15 mouse cellular contexts compared by ENCODE assay signal in genomic region chr2:21188610-21189009, GRCm38 (mm10). TPM values are rescaled to one million over a fixed set of nuclear protein-coding genes. Genes with fewer than 3 reads are reported as not detected.
DNase-seq lines count a peak whose midpoint lies in the region; ATAC-seq and TF ChIP-seq lines count a peak whose summit lies in the region.
"Had no signal": no experiment of that assay in that cellular context is flagged by ENCODE, and none has a peak within 500 bp of the region (broad histone marks: within the 10 kb centered on the region; RNA-seq: fewer than 3 reads in every experiment).

No protein-coding gene starts in this region.

- H3K4me3 ChIP-seq in forebrain, embryonic 14.5 days (ENCODE audit: low read depth, low read length), result no peak overlapping the region
- H3K4me3 ChIP-seq in forebrain, embryonic 15.5 days, result no peak overlapping the region
- no peak overlapping the region for H3K4me3 ChIP-seq in limb, embryonic 14.5 days (replicated peaks; ENCODE audit: low read length)
- H3K4me3 ChIP-seq in limb, embryonic 10.5 days, result no peak overlapping the region
- no peak overlapping the region for H3K4me3 ChIP-seq in midbrain, embryonic 15.5 days

- no peak overlapping the region for H3K27ac ChIP-seq in forebrain, embryonic 14.5 days (ENCODE audit: low read depth, low read length)
- no peak overlapping the region for H3K27ac ChIP-seq in forebrain, embryonic 15.5 days (replicated peaks)
- H3K27ac ChIP-seq in limb, embryonic 14.5 days (replicated peaks; ENCODE audit: low read depth, low read length), result no peak overlapping the region
- no peak overlapping the region for H3K27ac ChIP-seq in limb, embryonic 10.5 days
- no peak overlapping the region for H3K27ac ChIP-seq in midbrain, embryonic 15.5 days

- no peaks in the 10 kb centered on the region for H3K27me3 ChIP-seq in forebrain, embryonic 14.5 days (replicated peaks; ENCODE audit: control insufficient read depth, insufficient read depth, low read length)
- no peaks in the 10 kb centered on the region for H3K27me3 ChIP-seq in forebrain, embryonic 15.5 days
- H3K27me3 ChIP-seq in limb, embryonic 14.5 days (ENCODE audit: control insufficient read depth, insufficient read depth, low read length), result no peaks in the 10 kb centered on the region
- H3K27me3 ChIP-seq in limb, embryonic 10.5 days (ENCODE audit: low read depth, poor library complexity, severe bottlenecking), result no peaks in the 10 kb centered on the region
- H3K27me3 ChIP-seq in midbrain, embryonic 15.5 days (replicated peaks), result no peaks in the 10 kb centered on the region

- H3K36me3 ChIP-seq in forebrain, embryonic 14.5 days (ENCODE audit: control insufficient read depth, insufficient read depth, low read length), result no peaks in the 10 kb centered on the region
- no peaks in the 10 kb centered on the region for H3K36me3 ChIP-seq in forebrain, embryonic 15.5 days
- H3K36me3 ChIP-seq in limb, embryonic 14.5 days (ENCODE audit: control insufficient read depth, insufficient read depth, low read length), result no peaks in the 10 kb centered on the region
- H3K36me3 ChIP-seq in limb, embryonic 10.5 days, result no peaks in the 10 kb centered on the region
- no peaks in the 10 kb centered on the region for H3K36me3 ChIP-seq in midbrain, embryonic 15.5 days (replicated peaks)

- intact Hi-C loops in heart, postnatal 36 days (cut with DNase I), result no loop called here

- no peaks in the 10 kb centered on the region for H3K9me3 ChIP-seq in forebrain, embryonic 14.5 days (replicated peaks; ENCODE audit: control insufficient read depth, low read length)
- no peaks in the 10 kb centered on the region for H3K9me3 ChIP-seq in forebrain, embryonic 15.5 days
- H3K9me3 ChIP-seq in limb, embryonic 14.5 days (ENCODE audit: control insufficient read depth, low read length), result no peaks in the 10 kb centered on the region
- no peaks in the 10 kb centered on the region for H3K9me3 ChIP-seq in limb, embryonic 10.5 days (replicated peaks)
- H3K9me3 ChIP-seq in midbrain, embryonic 15.5 days, result no peaks in the 10 kb centered on the region

- no peak overlapping the region for H3K4me2 ChIP-seq in forebrain, embryonic 14.5 days (ENCODE audit: low read length)
- no peak overlapping the region for H3K4me2 ChIP-seq in forebrain, embryonic 15.5 days (replicated peaks)
- H3K4me2 ChIP-seq in limb, embryonic 14.5 days (replicated peaks; ENCODE audit: low read depth, low read length, severe bottlenecking), result no peak overlapping the region
- H3K4me2 ChIP-seq in midbrain, embryonic 15.5 days, result no peak overlapping the region
- H3K4me2 ChIP-seq: liver, embryonic 11.5 days had no signal

- peak; percentile 71 for DNase-seq in forebrain, embryonic 14.5 days (ENCODE audit: low spot score)
- DNase-seq in limb, embryonic 14.5 days (ENCODE audit: low spot score), result peak; percentile 35
- DNase-seq in limb, embryonic 10.5 days (ENCODE audit: low spot score), result no peak
- peak; percentile 24 for DNase-seq in Muller cell, postnatal 12 days (ENCODE audit: inconsistent ontology term)
- DNase-seq in heart, postnatal 36 days, result no peak
- DNase-seq: adrenal gland, postnatal 10 days; cerebellum, adult 11 months; gastrocnemius, postnatal 36 days; heart, postnatal 10 days; kidney, adult 11 months; thymus, postnatal 14 days had no signal

- ATAC-seq in forebrain, embryonic 14.5 days, result peak; percentile 37; the same call in 1 of the 2 replicates
- ATAC-seq in forebrain, embryonic 15.5 days (replicated peaks), result no peak; the same call in 1 of the 2 replicates
- ATAC-seq in limb, embryonic 14.5 days (ENCODE audit: low FRiP score, low read depth), result no peak
- peak; percentile 59; the same call in 1 of the 2 replicates for ATAC-seq in midbrain, embryonic 15.5 days (replicated peaks)
- ATAC-seq: CD4-positive, CD25-positive, alpha-beta regulatory T cell, adult 4 months had no signal

- TF ChIP-seq POLR2A in limb, embryonic 14.5 days (IDR thresholded peaks at IDR 0.05; ENCODE audit: borderline replicate concordance, extremely low read depth, insufficient read depth, insufficient read length), result no peak

- no peak overlapping the region for H3K9ac ChIP-seq in forebrain, embryonic 14.5 days (ENCODE audit: low read length)
- H3K9ac ChIP-seq in forebrain, embryonic 15.5 days (replicated peaks), result no peak overlapping the region
- H3K9ac ChIP-seq in limb, embryonic 14.5 days (ENCODE audit: low read depth, low read length, severe bottlenecking), result no peak overlapping the region
- H3K9ac ChIP-seq in midbrain, embryonic 15.5 days, result no peak overlapping the region

- 74% methylated on average over 4 of the region's 4 CpGs for WGBS in forebrain, embryonic 14.5 days
- WGBS in forebrain, embryonic 15.5 days, result 67% methylated on average over 4 of the region's 4 CpGs
- WGBS in limb, embryonic 14.5 days, result 59% methylated on average over 4 of the region's 4 CpGs
- 86% methylated on average over 4 of the region's 4 CpGs for WGBS in limb, embryonic 10.5 days
- 62% methylated on average over 4 of the region's 4 CpGs for WGBS in midbrain, embryonic 15.5 days

- no peaks in the 10 kb centered on the region for H3K4me1 ChIP-seq in forebrain, embryonic 14.5 days (ENCODE audit: control insufficient read depth, insufficient read depth, low read length)
- H3K4me1 ChIP-seq in forebrain, embryonic 15.5 days, result no peaks in the 10 kb centered on the region
- no peaks in the 10 kb centered on the region for H3K4me1 ChIP-seq in limb, embryonic 14.5 days (ENCODE audit: control insufficient read depth, insufficient read depth, low read length)
- no peaks in the 10 kb centered on the region for H3K4me1 ChIP-seq in limb, embryonic 10.5 days
- H3K4me1 ChIP-seq in midbrain, embryonic 15.5 days, result no peaks in the 10 kb centered on the region

RNA-seq across cellular contexts. Expression of gene Enkur, which starts 16.6 kb away (rescaled TPM):
- polyA plus RNA-seq in forebrain, embryonic 14.5 days (2014; fragmentation: Nextera tagmentation; extraction: Ambion mirVana), result 2.8 and 3.3 TPM in 2 replicates
- polyA plus RNA-seq in forebrain, embryonic 15.5 days (2015; fragmentation: Nextera tagmentation; extraction: Ambion mirVana), result 2.4 and 4.7 TPM in 2 replicates
- polyA plus RNA-seq in limb, embryonic 14.5 days (2012; rRNA removed), result 0.41 and 0.83 TPM in 2 replicates
- 0.50 and 0.76 TPM in 2 replicates for polyA plus RNA-seq in limb, embryonic 14.5 days (2014; fragmentation: Nextera tagmentation; extraction: Ambion mirVana)
- not detected in 2 replicates for polyA plus RNA-seq in limb, embryonic 10.5 days (2016; fragmentation: Nextera tagmentation; extraction: Ambion mirVana)
- polyA plus RNA-seq in midbrain, embryonic 15.5 days (2015; fragmentation: Nextera tagmentation; extraction: Ambion mirVana), result 5.2 and 6.1 TPM in 2 replicates
- 1 to 10 TPM; 1.9 to 2.2 TPM for total RNA-seq in heart, postnatal 36 days (2021)

RNA-seq across cellular contexts. Expression of gene Thnsl1, which starts 16.9 kb away (rescaled TPM):
- 27.2 and 29.5 TPM in 2 replicates for polyA plus RNA-seq in forebrain, embryonic 14.5 days (2014; fragmentation: Nextera tagmentation; extraction: Ambion mirVana)
- 25.8 and 26.9 TPM in 2 replicates for polyA plus RNA-seq in forebrain, embryonic 15.5 days (2015; fragmentation: Nextera tagmentation; extraction: Ambion mirVana)
- polyA plus RNA-seq in limb, embryonic 14.5 days (2012; rRNA removed), result 3.9 and 4.3 TPM in 2 replicates
- polyA plus RNA-seq in limb, embryonic 14.5 days (2014; fragmentation: Nextera tagmentation; extraction: Ambion mirVana), result 5.8 and 6.6 TPM in 2 replicates
- polyA plus RNA-seq in limb, embryonic 10.5 days (2016; fragmentation: Nextera tagmentation; extraction: Ambion mirVana), result 6.1 and 6.9 TPM in 2 replicates
- polyA plus RNA-seq in midbrain, embryonic 15.5 days (2015; fragmentation: Nextera tagmentation; extraction: Ambion mirVana), result 24.4 TPM in 2 replicates
- 1 to 10 TPM; 6.3 to 7.2 TPM for total RNA-seq in heart, postnatal 36 days (2021)

Comparison
In these comparisons a context has a peak if more than half of its experiments do, and no peak if none do; other contexts are left out.
1. ATAC-seq: peak in forebrain, embryonic 14.5 days (single experiment) and midbrain, embryonic 15.5 days (single experiment); none in forebrain, embryonic 15.5 days (single experiment) and limb, embryonic 14.5 days (single experiment).
2. DNase-seq: peak in forebrain, embryonic 14.5 days (single experiment), limb, embryonic 14.5 days (single experiment) and Muller cell, postnatal 12 days (single experiment); none in limb, embryonic 10.5 days (single experiment) and heart, postnatal 36 days (0 of 2).